Mouse (Mus musculus) kidney, postnatal 10 days (tissue): ENCODE measurements around the gene Gm8909.
"Not testable (repeated sequence)": the region's sequence is repeated elsewhere in the genome, so short reads cannot be mapped to it uniquely, and the experiment has no call there.

Source experiments
- DNase-seq: peaks from one replicate; pipeline ENCODE4 v3.0.0; 2021; ENCODE audit warnings: mixed read lengths

Gm8909 gene

DNA sequence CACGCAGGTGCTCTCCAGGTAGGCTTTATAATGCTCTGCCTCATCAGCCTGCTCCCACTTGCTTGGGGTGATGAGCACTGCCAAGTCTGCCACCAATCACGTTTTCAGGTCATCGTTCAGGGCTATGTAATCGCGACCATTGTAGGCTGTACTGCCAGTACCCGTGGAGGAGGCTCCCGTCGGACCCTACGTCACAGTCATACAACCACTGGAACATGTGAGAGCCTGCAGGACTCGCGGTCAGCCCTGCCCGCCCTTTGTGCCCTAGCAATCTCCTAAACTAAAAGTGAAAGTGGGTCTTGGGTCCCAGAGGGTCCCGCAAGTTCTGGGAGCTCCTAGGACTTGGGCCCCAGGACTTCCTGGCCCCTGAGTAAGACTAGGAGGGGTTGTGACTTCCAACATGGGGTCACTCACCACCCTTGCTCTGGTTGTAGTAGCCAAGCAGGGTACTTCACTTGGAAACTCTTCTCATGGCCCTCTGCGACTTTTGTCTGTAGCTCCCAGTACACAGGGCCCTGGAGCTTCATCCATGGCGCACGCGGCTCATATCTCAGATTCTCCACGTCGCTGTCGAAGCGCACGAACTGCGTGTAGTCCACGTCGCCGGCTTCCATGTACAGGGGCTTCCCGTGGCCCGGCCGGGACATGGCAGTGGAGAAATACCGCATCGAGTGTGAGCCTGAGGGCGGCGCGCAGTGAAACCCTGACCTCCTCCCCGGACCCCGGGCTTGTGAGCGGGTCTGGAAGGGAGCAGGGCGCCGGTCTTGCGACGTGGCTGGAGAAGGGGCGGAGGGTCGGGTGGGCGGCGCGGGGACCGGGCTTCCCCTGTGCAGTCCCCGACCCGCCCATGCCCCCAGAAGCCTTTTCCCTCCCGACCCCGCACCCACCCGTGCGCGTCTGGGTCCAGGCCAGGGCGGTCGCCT, 6.9 kb downstream of the Gm8909 start:
- no peak for DNase-seq

DNA sequence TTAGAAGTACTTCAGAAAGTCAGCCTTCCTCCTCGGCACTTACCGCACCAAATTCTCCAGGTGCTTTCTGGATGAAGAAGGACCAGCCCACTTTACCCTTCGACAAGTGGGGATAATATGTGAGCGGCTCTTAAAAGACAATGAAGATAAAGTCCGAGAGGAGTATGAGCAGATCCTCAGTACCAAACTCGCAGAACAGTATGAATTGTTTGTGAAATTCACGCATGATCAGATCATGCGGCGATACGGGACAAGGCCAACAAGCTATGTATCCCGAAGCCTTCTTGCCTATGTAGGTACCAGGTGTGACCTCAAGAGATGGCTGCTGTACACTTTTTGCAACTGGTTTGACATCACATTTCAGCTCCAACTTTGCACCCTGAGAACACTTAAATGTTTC, 10.1 kb downstream of the Gm8909 start:
- DNase-seq = not testable (repeated sequence)

- DNase-seq = peak; percentile 10
Measured at GRCm38 (mm10) chr17:36157782-36158181, 10.6 kb downstream of the Gm8909 start.

DNA sequence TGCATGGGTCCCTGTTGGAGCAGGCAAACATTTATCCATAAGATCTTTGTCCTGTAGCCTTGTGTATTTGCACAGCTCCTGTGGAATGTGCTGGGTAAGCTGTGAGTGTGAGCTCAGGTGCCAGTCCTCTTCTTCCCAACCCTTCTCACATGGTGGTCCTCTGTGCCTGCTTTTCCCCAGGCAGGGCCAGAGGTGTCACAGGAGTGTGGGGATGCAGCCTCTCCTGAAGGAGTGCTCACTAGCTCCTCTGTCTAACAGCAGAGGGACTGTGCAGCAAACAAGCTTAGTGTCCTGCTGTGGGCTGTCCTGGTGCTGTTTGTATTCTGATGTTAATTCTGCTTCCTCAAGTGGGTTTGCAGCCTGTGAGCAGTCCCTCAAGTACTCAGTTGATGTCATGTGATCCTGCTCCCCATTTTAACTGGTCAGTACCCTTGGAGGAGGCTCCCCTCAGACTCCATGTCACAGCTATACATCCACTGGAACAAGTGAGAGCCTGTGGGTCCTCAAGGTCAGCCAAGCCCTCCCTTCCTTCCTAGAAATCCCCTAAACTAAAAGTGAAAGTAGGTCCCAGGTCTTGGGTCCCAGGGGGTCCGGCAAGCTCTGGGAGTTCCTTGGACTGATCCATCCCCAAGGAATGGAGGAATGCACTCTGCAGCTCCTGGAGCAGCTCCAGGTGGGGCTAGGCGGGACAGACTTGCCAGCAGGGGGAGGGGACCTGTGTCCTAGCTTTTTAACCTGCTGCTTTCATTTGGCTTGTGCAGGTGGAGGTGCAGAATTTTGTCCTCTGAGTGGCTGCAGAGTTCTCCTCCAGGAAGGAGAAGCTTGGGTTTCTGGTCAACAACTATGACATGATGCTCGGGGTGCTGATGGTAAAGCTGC, 13.8 kb downstream of the Gm8909 start:
- no peak for DNase-seq

GRCm38 (mm10) chr17:36151200-36151599, 17.1 kb downstream of the Gm8909 start:
- DNase-seq = not testable (repeated sequence)

GRCm38 (mm10) chr17:36148468-36148867, 19.9 kb downstream of the Gm8909 start:
- DNase-seq = not testable (repeated sequence)

GRCm38 (mm10) chr17:36146937-36147336, 21.4 kb downstream of the Gm8909 start:
- DNase-seq = not testable (repeated sequence)

GRCm38 (mm10) chr17:36145861-36146156, 22.5 kb downstream of the Gm8909 start:
- DNase-seq = not testable (repeated sequence)

DNA sequence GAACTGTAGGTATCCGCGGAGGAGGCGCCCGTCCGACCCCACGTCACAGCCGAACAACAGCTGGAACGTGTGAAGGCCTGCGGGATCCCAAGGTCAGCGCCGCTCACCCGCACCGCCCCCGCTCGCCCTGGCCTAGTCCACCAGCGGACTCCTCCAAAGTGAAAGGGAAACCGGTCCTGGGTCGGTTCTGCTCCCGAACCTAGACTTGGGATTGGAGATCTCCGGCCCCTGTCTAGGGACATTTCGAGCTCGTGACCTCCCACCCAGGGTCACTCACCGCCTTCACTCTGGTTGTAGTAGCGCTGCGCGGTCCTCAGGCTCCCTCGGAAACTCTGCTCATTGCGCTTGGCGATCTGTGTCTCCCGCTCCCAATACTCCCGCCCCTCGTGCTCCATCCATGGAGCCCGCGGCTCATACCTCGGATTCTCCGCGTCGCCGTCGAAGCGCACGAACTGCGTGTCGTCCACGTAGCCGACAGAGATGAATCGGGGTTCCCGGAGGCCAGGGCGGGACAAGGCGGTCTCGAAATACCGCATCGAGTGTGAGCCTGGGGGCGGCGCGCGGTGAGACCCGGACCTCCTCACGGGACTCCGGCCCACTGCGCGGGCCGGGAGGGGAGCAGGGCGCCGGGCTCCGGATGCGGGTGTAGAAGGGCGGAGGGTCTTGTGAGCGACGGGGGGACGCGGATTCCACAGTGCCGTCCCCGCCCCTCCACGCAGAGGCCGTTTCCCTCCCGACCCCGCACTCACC, 23.1 kb downstream of the Gm8909 start:
- peak; percentile 27 for DNase-seq

DNA sequence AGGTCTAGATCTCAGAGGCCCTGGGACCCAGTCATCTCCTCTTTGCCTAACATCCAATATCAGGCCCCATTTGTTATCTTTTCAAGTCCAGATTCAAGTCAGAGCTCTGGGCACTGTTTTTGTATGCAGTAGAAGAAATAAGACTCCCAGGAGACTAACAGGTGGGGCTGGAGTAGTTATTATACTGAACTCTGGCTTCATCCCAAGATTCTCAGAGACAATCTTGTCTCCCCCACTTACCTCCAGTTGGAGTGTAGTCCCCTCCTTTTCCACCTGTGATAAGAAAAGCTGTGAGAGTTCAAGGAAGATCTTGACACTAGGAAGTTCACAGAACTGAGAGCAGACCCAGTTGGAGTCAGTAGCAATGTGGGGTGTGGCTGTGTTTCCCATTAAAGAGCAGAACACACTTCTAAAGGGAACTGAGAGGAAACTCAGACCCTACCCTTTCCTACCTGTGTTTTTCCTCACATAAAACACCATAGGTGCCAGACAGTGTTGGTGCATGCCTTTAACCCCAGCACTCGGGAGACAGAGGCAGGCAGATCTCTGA, 32.0 kb downstream of the Gm8909 start:
- DNase-seq = not testable (repeated sequence)

DNA sequence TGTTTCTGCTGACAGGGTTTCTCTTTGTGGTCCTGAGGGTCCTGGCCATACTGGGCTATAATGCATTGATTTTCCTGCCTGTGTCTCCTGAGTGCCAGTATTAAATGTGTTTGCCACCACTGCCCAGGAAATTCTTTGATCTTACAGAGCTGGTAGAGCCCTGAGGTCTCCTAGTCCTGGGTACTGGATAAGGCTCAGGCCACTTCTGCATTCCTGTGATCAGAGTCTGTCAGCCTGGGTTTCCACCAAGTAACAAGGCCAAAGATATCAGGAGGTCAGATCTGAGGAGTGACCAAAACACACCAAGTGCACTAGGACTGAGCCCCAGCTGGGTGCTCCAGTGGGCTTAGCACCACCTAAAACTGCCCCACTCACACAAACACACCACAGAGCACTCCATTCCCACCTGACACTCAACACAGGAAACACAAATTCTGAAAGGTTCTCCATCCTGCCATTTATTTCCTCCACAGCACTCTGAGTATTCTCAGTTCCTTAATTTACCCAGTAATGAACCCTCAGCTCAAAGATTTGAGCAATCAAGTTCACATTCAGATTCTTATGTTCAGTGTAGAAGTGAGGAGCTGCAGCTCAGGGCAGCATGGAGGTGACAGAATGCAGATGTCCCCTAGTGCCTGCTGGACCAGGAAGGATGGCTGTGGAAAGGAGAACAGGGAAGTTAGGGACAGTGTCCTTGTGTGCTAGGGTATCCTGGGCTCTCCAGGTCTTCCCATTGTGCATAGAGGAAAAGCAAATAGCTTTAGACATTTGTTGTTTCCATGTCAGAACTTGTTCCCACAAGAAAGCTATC, 32.7 kb downstream of the Gm8909 start:
- DNase-seq = not testable (repeated sequence)

GRCm38 (mm10) chr17:36131516-36132265, 36.6 kb downstream of the Gm8909 start:
- no peak for DNase-seq

DNA sequence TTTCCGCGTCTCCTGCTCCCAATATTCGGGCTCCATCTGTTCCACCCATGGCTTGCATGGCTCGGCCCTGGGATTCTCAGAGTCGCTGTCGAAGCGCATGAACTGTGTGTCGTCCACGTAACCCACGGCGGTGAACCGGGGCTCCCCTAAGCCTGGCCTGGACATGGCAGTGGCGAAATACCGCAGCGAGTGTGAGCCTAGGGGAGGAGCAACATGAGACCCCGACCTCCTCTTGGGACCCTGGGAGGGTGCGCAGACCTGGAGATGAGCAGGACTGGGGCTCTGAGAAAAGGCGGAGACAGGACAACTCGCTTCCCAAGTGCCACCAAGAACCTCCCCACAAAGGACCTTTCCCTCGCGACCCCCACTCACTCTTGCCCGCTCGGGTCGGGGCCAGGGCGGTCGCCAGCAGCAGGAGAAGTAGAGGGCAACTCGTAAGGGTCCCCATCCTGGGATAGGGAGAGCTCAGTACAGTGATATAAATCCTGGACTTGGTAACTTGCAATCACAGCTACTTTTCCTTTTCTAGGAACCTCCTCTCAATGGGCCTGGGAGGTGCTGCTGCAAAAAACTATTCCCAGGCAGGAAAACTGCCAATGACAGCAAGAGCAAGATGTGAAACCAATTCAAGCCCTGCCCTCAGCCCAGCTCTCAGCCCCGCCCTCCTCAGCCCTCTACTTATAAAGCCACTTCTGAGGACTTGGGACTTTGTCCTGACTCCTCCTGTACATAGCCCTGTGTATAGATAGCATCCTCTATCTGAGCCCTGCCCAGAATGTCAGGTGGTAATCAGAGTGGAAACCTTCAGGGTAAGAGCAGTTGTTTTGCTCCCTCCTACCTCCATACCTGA, 39.1 kb downstream of the Gm8909 start, which contains the start of gene Gm7030:
Gm7030 (minus strand) TSS at position 458 of the 850 bp plus-strand sequence.
- DNase-seq = peak; percentile 38

- DNase-seq = not testable (repeated sequence)
Measured at GRCm38 (mm10) chr17:36128525-36128924, 39.8 kb downstream of the Gm8909 start.

GRCm38 (mm10) chr17:36124111-36124510, 44.2 kb downstream of the Gm8909 start:
- not testable (repeated sequence) for DNase-seq

DNA sequence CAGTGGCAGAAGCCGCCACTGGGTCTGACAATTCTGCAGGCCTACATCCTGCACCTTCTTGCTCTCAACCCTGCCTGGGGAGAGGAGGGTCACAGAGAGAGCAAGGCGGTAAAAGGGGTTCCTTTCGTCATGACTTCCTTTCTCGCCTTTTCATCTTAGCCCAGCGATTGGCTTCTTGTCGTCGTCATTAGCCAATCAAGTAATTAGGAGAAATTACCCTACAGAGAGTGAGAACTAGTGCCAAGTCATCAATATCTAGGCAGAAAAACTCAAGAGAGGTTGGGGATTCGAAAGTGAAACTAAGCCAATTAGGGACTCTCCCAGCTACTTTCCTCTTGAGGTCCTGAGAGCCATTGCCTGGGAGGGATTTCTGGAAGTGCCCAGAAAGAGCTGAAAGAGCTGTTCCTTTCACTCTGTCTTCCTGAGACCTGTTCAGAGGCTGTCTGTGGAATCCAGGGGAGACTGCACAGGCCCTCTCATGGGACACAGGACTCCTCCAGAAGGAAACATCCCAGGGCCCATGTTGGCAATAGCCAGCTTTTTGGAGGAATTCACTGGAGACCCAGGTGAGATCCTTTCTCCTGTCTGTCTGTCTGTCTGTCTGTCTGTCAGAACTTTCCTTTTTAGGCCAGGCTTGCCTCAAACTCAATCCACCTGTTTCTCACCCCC, 46.9 kb downstream of the Gm8909 start, which contains the start of gene Gm19684:
Gm19684 (plus strand) TSS at position 327 of the 669 bp plus-strand sequence.
- DNase-seq = peak; percentile 53

GRCm38 (mm10) chr17:36120839-36121238, 47.5 kb downstream of the Gm8909 start:
- not testable (repeated sequence) for DNase-seq

DNA sequence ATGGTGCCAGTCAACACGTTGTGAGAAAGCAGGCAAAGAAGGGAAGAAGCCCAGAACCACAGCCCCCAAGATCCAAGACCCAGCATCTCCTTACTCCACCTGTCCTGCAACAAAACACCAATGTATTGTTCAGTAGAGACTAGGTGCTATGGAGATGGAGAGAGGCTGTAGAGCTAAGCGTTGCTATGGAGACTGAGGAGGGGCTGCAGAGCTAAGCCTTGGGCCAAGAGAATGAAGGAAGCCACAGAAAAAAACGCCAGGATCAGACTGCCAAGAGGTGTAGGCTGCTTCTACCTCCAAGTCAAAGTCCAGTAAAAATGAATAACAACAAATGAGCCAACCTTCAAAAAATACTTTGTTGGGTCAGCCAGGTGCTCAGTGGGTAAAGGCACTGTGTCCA, 51.8 kb downstream of the Gm8909 start:
- DNase-seq = not testable (repeated sequence)
